Comparison of ENCODE assay signal across 19 mouse cellular contexts in the genomic region with DNA sequence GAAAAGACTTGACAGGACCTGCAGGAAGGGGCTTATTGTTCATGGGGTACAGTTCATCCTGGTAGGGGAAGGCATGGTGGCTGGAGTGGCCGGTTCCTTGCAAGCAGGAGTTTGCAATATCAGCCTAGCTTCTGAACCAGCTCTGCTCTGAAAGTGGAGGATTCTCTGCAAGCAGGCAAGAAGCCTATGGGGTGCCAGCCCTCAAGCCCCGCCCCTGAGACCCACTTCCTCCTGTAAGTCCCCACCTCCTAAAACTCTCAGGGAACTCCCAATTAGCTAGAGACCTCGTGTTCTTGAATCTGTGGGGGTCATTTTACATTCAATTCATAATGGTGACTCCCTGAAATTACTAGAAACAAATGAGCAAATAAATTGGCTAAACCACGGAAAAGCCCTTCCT.
A peak's percentile ranks its signal among the peaks of the same experiment; 100 is the strongest.
DNase-seq lines count a peak whose midpoint lies in the region; ATAC-seq and TF ChIP-seq lines count a peak whose summit lies in the region.
"Had no signal": no experiment of that assay in that cellular context is flagged by ENCODE, and none has a peak within 500 bp of the region (broad histone marks: within the 10 kb centered on the region; RNA-seq: fewer than 3 reads in every experiment).

No protein-coding gene starts in this region.

- H3K27me3 ChIP-seq in midbrain, embryonic 10.5 days (ENCODE audit: low read depth, poor library complexity, severe bottlenecking), result no peaks in the 10 kb centered on the region
- no peaks in the 10 kb centered on the region for H3K27me3 ChIP-seq in midbrain, embryonic 11.5 days (ENCODE audit: control insufficient read depth, insufficient read depth, low read length)
- H3K27me3 ChIP-seq in thymus, adult 2 months (ENCODE audit: control insufficient read depth, insufficient read depth, low read length), result no peaks in the 10 kb centered on the region
- H3K27me3 ChIP-seq: forebrain, embryonic 12.5 days; heart, embryonic 13.5 days; liver, embryonic 13.5 days; midbrain, embryonic 13.5 days; neural tube, embryonic 15.5 days had no signal

- peaks cover 24% of the 10 kb centered on the region for H3K4me1 ChIP-seq in midbrain, embryonic 10.5 days
- peaks cover 3% of the 10 kb centered on the region; the same call in 1 of the 2 replicates for H3K4me1 ChIP-seq in midbrain, embryonic 11.5 days (ENCODE audit: control insufficient read depth, insufficient read depth, low read length)
- no peaks in the 10 kb centered on the region for H3K4me1 ChIP-seq in thymus, adult 2 months (replicated peaks; ENCODE audit: control insufficient read depth, insufficient read depth, low read length)
- H3K4me1 ChIP-seq: liver, embryonic 13.5 days had no signal

- no peak for TF ChIP-seq POLR2A in thymus, adult 2 months (IDR thresholded peaks at IDR 0.05; ENCODE audit: control insufficient read depth, extremely low read depth, insufficient read depth, low read length, poor library complexity)

- H3K27ac ChIP-seq in midbrain, embryonic 10.5 days (replicated peaks), result 0 out of 2 replicates have a peak overlapping the region, but pooled peaks have one; percentile 13
- H3K27ac ChIP-seq in midbrain, embryonic 11.5 days (ENCODE audit: low read depth, low read length), result no peak overlapping the region
- no peak overlapping the region for H3K27ac ChIP-seq in thymus, adult 2 months (ENCODE audit: control insufficient read depth, insufficient read depth, low read length)
- H3K27ac ChIP-seq: forebrain, embryonic 12.5 days; heart, embryonic 13.5 days; hindbrain, postnatal 0 days; liver, embryonic 13.5 days; macrophage; midbrain, embryonic 13.5 days; neural tube, embryonic 15.5 days had no signal

- DNase-seq in midbrain, embryonic 10.5 days (ENCODE audit: low spot score), result no peak
- no peak for DNase-seq in midbrain, embryonic 11.5 days (ENCODE audit: low spot score, missing footprints)
- peak; percentile 46 for DNase-seq in thymus, adult 2 months
- DNase-seq in urinary bladder, postnatal 14 days (ENCODE audit: low spot score), result no peak
- DNase-seq in T-cell, adult 2 months (ENCODE audit: low spot score), result no peak
- no peak for DNase-seq in layer of hippocampus, adult 9-11 months
- DNase-seq: cerebellum, adult 9-10 months; heart, postnatal 36 days; kidney, adult 11 months; kidney, postnatal 10 days; liver, embryonic 13.5 days had no signal

- TF ChIP-seq CTCF in thymus, adult 2 months (IDR thresholded peaks at IDR 0.05; ENCODE audit: borderline replicate concordance, control insufficient read depth, extremely low read depth, insufficient read depth, low read length, poor library complexity), result no peak

- H3K9me3 ChIP-seq in midbrain, embryonic 10.5 days (replicated peaks), result no peaks in the 10 kb centered on the region
- H3K9me3 ChIP-seq in midbrain, embryonic 11.5 days (ENCODE audit: control insufficient read depth, low read length), result no peaks in the 10 kb centered on the region
- H3K9me3 ChIP-seq: forebrain, embryonic 12.5 days; G1E; heart, embryonic 13.5 days; liver, embryonic 13.5 days; midbrain, embryonic 13.5 days; neural tube, embryonic 15.5 days had no signal

- H3K9ac ChIP-seq in midbrain, embryonic 11.5 days (ENCODE audit: low read length), result no peak overlapping the region
- H3K9ac ChIP-seq: forebrain, embryonic 12.5 days; heart, embryonic 13.5 days; liver, embryonic 13.5 days; midbrain, embryonic 13.5 days; neural tube, embryonic 15.5 days had no signal

- H3K4me2 ChIP-seq in midbrain, embryonic 11.5 days, result no peak overlapping the region
- H3K4me2 ChIP-seq: forebrain, embryonic 12.5 days; heart, embryonic 13.5 days; liver, embryonic 13.5 days; midbrain, embryonic 13.5 days; neural tube, embryonic 15.5 days had no signal

- ATAC-seq in midbrain, embryonic 11.5 days (ENCODE audit: low FRiP score), result no peak
- peak; percentile 20; the same call in 1 of the 2 replicates for ATAC-seq in granulocyte monocyte progenitor cell, adult 5-6 weeks (replicated peaks; ENCODE audit: poor library complexity, severe bottlenecking)
- ATAC-seq: hindbrain, postnatal 0 days; midbrain, embryonic 13.5 days had no signal

- H3K36me3 ChIP-seq in midbrain, embryonic 10.5 days, result no peaks in the 10 kb centered on the region
- H3K36me3 ChIP-seq in midbrain, embryonic 11.5 days (ENCODE audit: control insufficient read depth, insufficient read depth, low read length), result no peaks in the 10 kb centered on the region
- H3K36me3 ChIP-seq in thymus, adult 2 months (ENCODE audit: control insufficient read depth, insufficient read depth, low read length), result no peaks in the 10 kb centered on the region
- H3K36me3 ChIP-seq: forebrain, embryonic 12.5 days; G1E; heart, embryonic 13.5 days; liver, embryonic 13.5 days; midbrain, embryonic 13.5 days; neural tube, embryonic 15.5 days had no signal

- H3K4me3 ChIP-seq in midbrain, embryonic 10.5 days, result no peak overlapping the region
- no peak overlapping the region for H3K4me3 ChIP-seq in midbrain, embryonic 11.5 days (ENCODE audit: low read depth, low read length)
- no peak overlapping the region for H3K4me3 ChIP-seq in thymus, adult 2 months (ENCODE audit: control insufficient read depth, insufficient read depth, low read length)
- H3K4me3 ChIP-seq: forebrain, embryonic 12.5 days; heart, embryonic 13.5 days; liver, embryonic 13.5 days; midbrain, embryonic 13.5 days; neural tube, embryonic 15.5 days had no signal

- WGBS in midbrain, embryonic 10.5 days, result 52% methylated on average over 4 of the region's 4 CpGs
- 47% methylated on average over 4 of the region's 4 CpGs for WGBS in midbrain, embryonic 11.5 days
- WGBS in thymus, adult 2 months, result 51% methylated on average over 4 of the region's 4 CpGs
